11 mouse cellular contexts compared by ENCODE assay signal in genomic region chr14:24825722-24826386, GRCm38 (mm10).
DNase-seq lines count a peak whose midpoint lies in the region; ATAC-seq and TF ChIP-seq lines count a peak whose summit lies in the region.
"Had no signal": no experiment of that assay in that cellular context is flagged by ENCODE, and none has a peak within 500 bp of the region (broad histone marks: within the 10 kb centered on the region; RNA-seq: fewer than 3 reads in every experiment).

No protein-coding gene starts in this region.

- DNase-seq in limb, embryonic 10.5 days (ENCODE audit: low spot score): peak; percentile 44
- no peak for DNase-seq in thymus, postnatal 0 days (ENCODE audit: low spot score)
- DNase-seq in thymus, postnatal 10 days (ENCODE audit: low spot score in 2 of 2): no peak
- no peak for DNase-seq in layer of hippocampus, adult 18-20 months (ENCODE audit: low spot score in 2 of 2)
- DNase-seq: kidney, postnatal 36 days had no signal

- 53% methylated on average over 11 of the region's 11 CpGs for WGBS in intestine, embryonic 16.5 days
- 66% methylated on average over 11 of the region's 11 CpGs for WGBS in intestine, postnatal 0 days
- 33% methylated on average over 11 of the region's 11 CpGs for WGBS in forebrain, embryonic 12.5 days
- 26% methylated on average over 11 of the region's 11 CpGs for WGBS in limb, embryonic 10.5 days
- WGBS in neural tube, embryonic 12.5 days: 30% methylated on average over 11 of the region's 11 CpGs

- no peaks in the 10 kb centered on the region for H3K9me3 ChIP-seq in intestine, embryonic 16.5 days (ENCODE audit: control insufficient read depth, low read length)
- H3K9me3 ChIP-seq in intestine, postnatal 0 days (ENCODE audit: control insufficient read depth): no peaks in the 10 kb centered on the region
- no peaks in the 10 kb centered on the region for H3K9me3 ChIP-seq in forebrain, embryonic 12.5 days
- no peaks in the 10 kb centered on the region for H3K9me3 ChIP-seq in limb, embryonic 10.5 days (replicated peaks)
- no peaks in the 10 kb centered on the region for H3K9me3 ChIP-seq in neural tube, embryonic 12.5 days
- H3K9me3 ChIP-seq: liver, embryonic 15.5 days; megakaryocyte, embryonic 14.5 days had no signal

- TF ChIP-seq CTCF in intestine, postnatal 0 days (IDR thresholded peaks at IDR 0.05; ENCODE audit: low read depth): no peak

- no peak overlapping the region for H3K4me3 ChIP-seq in intestine, embryonic 16.5 days (ENCODE audit: low read length)
- no peak overlapping the region for H3K4me3 ChIP-seq in intestine, postnatal 0 days (ENCODE audit: low read depth, low read length)
- H3K4me3 ChIP-seq in forebrain, embryonic 12.5 days (replicated peaks): no peak overlapping the region
- no peak overlapping the region for H3K4me3 ChIP-seq in limb, embryonic 10.5 days
- H3K4me3 ChIP-seq in neural tube, embryonic 12.5 days: no peak overlapping the region
- H3K4me3 ChIP-seq: liver, embryonic 15.5 days; megakaryocyte, embryonic 14.5 days had no signal

- no peaks in the 10 kb centered on the region for H3K27me3 ChIP-seq in intestine, embryonic 16.5 days (replicated peaks; ENCODE audit: control insufficient read depth, insufficient read depth, low read length)
- H3K27me3 ChIP-seq in intestine, postnatal 0 days (replicated peaks; ENCODE audit: control insufficient read depth, insufficient read depth, low read length): no peaks in the 10 kb centered on the region
- H3K27me3 ChIP-seq in forebrain, embryonic 12.5 days: no peaks in the 10 kb centered on the region
- 0 out of 2 replicates have a peak, but pooled peaks cover 3% of the 10 kb centered on the region for H3K27me3 ChIP-seq in limb, embryonic 10.5 days (ENCODE audit: low read depth, poor library complexity, severe bottlenecking)
- H3K27me3 ChIP-seq in neural tube, embryonic 12.5 days (replicated peaks): no peaks in the 10 kb centered on the region
- H3K27me3 ChIP-seq: liver, embryonic 15.5 days had no signal

- H3K4me2 ChIP-seq in intestine, embryonic 16.5 days (ENCODE audit: low read depth, low read length): no peak overlapping the region
- H3K4me2 ChIP-seq in intestine, postnatal 0 days (replicated peaks; ENCODE audit: low read depth): no peak overlapping the region
- H3K4me2 ChIP-seq in forebrain, embryonic 12.5 days: peak overlapping the region; percentile 24; the same call in 1 of the 2 replicates
- no peak overlapping the region for H3K4me2 ChIP-seq in neural tube, embryonic 12.5 days (replicated peaks)
- H3K4me2 ChIP-seq: liver, embryonic 15.5 days had no signal

- H3K9ac ChIP-seq in intestine, embryonic 16.5 days (ENCODE audit: low read depth, low read length): no peak overlapping the region
- H3K9ac ChIP-seq in intestine, postnatal 0 days (ENCODE audit: low read depth, low read length): no peak overlapping the region
- H3K9ac ChIP-seq in forebrain, embryonic 12.5 days: no peak overlapping the region
- H3K9ac ChIP-seq in neural tube, embryonic 12.5 days: no peak overlapping the region
- H3K9ac ChIP-seq: liver, embryonic 15.5 days had no signal

- no peak overlapping the region for H3K27ac ChIP-seq in intestine, embryonic 16.5 days (ENCODE audit: low read length)
- no peak overlapping the region for H3K27ac ChIP-seq in intestine, postnatal 0 days (ENCODE audit: low read depth, low read length)
- peak overlapping the region; percentile 95 for H3K27ac ChIP-seq in forebrain, embryonic 12.5 days
- peak overlapping the region; percentile 89 for H3K27ac ChIP-seq in limb, embryonic 10.5 days
- peak overlapping the region; percentile 78 for H3K27ac ChIP-seq in neural tube, embryonic 12.5 days
- H3K27ac ChIP-seq: liver, embryonic 15.5 days had no signal

- ATAC-seq in intestine, embryonic 16.5 days: 0 out of 2 replicates have a peak, but pooled peaks have one; percentile 21
- ATAC-seq in intestine, postnatal 0 days: no peak
- no peak for ATAC-seq in forebrain, embryonic 12.5 days (ENCODE audit: low FRiP score)
- ATAC-seq in neural tube, embryonic 12.5 days (ENCODE audit: low FRiP score, low read depth): no peak

- peaks cover 17% of the 10 kb centered on the region for H3K4me1 ChIP-seq in intestine, embryonic 16.5 days (ENCODE audit: control insufficient read depth, insufficient read depth, low read length)
- H3K4me1 ChIP-seq in intestine, postnatal 0 days (replicated peaks; ENCODE audit: control insufficient read depth, insufficient read depth, low read length): no peaks in the 10 kb centered on the region
- H3K4me1 ChIP-seq in forebrain, embryonic 12.5 days: peaks cover 56% of the 10 kb centered on the region
- peaks cover 68% of the 10 kb centered on the region for H3K4me1 ChIP-seq in limb, embryonic 10.5 days
- peaks cover 54% of the 10 kb centered on the region for H3K4me1 ChIP-seq in neural tube, embryonic 12.5 days
- H3K4me1 ChIP-seq: liver, embryonic 15.5 days; megakaryocyte, embryonic 14.5 days had no signal

- H3K36me3 ChIP-seq in intestine, embryonic 16.5 days (ENCODE audit: control insufficient read depth, insufficient read depth, low read length): no peaks in the 10 kb centered on the region
- H3K36me3 ChIP-seq in intestine, postnatal 0 days (ENCODE audit: control insufficient read depth, insufficient read depth): no peaks in the 10 kb centered on the region
- H3K36me3 ChIP-seq in forebrain, embryonic 12.5 days (replicated peaks): no peaks in the 10 kb centered on the region
- H3K36me3 ChIP-seq in limb, embryonic 10.5 days: no peaks in the 10 kb centered on the region
- no peaks in the 10 kb centered on the region for H3K36me3 ChIP-seq in neural tube, embryonic 12.5 days
- H3K36me3 ChIP-seq: liver, embryonic 15.5 days had no signal

Comparison
In these comparisons a context has a peak if more than half of its experiments do, and no peak if none do; other contexts are left out.
1. H3K27ac ChIP-seq: peak in forebrain, embryonic 12.5 days (single experiment), limb, embryonic 10.5 days (single experiment) and neural tube, embryonic 12.5 days (single experiment); none in intestine, embryonic 16.5 days (single experiment) and intestine, postnatal 0 days (single experiment).